Comparison of ENCODE assay signal across 8 mouse cellular contexts in the genomic region with DNA sequence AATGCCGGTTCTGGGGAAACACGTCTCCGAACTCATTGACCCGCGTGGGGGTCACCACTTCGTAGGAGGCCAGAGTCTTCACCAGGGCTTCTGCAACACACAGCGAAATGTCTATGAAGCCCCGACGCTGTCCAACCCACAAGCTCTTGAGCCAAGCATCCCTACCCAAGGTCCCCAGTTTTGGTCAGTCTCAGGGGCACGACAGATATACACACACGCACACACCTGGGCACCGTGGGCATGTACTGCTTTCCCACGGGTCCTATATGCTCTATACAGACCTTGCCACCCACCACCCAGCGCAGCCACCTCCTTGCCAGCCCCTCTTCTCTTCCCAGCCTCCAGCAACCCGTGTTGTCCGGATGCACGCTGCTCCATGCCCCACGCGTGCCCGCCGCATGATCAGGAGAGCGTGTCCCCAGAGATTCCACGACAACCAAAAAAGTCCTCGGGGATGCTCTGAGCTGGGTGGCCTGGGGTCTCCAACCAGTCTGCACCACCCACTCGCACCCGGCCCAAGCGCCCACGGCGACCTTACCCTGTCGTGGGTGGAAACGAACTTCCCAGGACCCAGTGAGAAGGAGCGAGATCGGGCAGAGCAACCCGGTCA.
DNase-seq lines count a peak whose midpoint lies in the region; ATAC-seq and TF ChIP-seq lines count a peak whose summit lies in the region.

No protein-coding gene starts in this region.

- H3K4me3 ChIP-seq in kidney, adult 2 months (ENCODE audit: insufficient read depth, low read depth, low read length) = peak overlapping the region; percentile 39
- H3K4me3 ChIP-seq in G1E (ENCODE audit: low read depth, low read length) = peak overlapping the region; percentile 19; the same call in 1 of the 2 replicates
- peak overlapping the region; percentile 69 for H3K4me3 ChIP-seq in forebrain, embryonic 11.5 days (ENCODE audit: low read depth, low read length)
- peak overlapping the region; percentile 87 for H3K4me3 ChIP-seq in limb, embryonic 10.5 days

- ATAC-seq in G1E (ENCODE audit: extremely low read depth, insufficient number of reproducible peaks, low FRiP score, poor library complexity, severe bottlenecking) = no peak
- ATAC-seq in forebrain, embryonic 11.5 days (replicated peaks; ENCODE audit: low FRiP score) = peak; percentile 58
- 0 out of 2 replicates have a peak, but pooled peaks have one; percentile 6 for ATAC-seq in neutrophil, adult 5-6 weeks (ENCODE audit: extremely low read depth, insufficient number of reproducible peaks, low FRiP score, poor library complexity, severe bottlenecking)

- peak overlapping the region; percentile 80 for H3K9ac ChIP-seq in forebrain, embryonic 11.5 days (ENCODE audit: low read length)

- WGBS in kidney, adult 2 months = 2% methylated on average over 34 of the region's 34 CpGs
- under 1% methylated on average over 33 of the region's 34 CpGs for WGBS in forebrain, embryonic 11.5 days
- 1% methylated on average over 34 of the region's 34 CpGs for WGBS in limb, embryonic 10.5 days

- no peak for TF ChIP-seq CTCF in kidney, adult 2 months (conservative IDR thresholded peaks at IDR 0.05; ENCODE audit: insufficient read depth, insufficient read length, low read depth, low read length)
- no peak for TF ChIP-seq CTCF in G1E (IDR thresholded peaks at IDR 0.05; ENCODE audit: low read depth, low read length)

- H3K27me3 ChIP-seq in kidney, adult 2 months (replicated peaks; ENCODE audit: control insufficient read depth, insufficient read depth, low read length) = peaks cover 1% of the 10 kb centered on the region; the same call in 1 of the 2 replicates
- H3K27me3 ChIP-seq in G1E (ENCODE audit: insufficient read depth, low read length) = no peaks in the 10 kb centered on the region
- peaks cover 2% of the 10 kb centered on the region; the same call in 1 of the 2 replicates for H3K27me3 ChIP-seq in forebrain, embryonic 11.5 days (ENCODE audit: control insufficient read depth, insufficient read depth, low read length)
- peaks cover 35% of the 10 kb centered on the region for H3K27me3 ChIP-seq in limb, embryonic 10.5 days (ENCODE audit: low read depth, poor library complexity, severe bottlenecking)

- DNase-seq in kidney, adult 2 months = no peak
- DNase-seq in kidney, adult 18-20 months = no peak
- no peak for DNase-seq in G1E (ENCODE audit: low spot score)
- DNase-seq in forebrain, embryonic 11.5 days (ENCODE audit: low spot score) = peak; percentile 60
- peak; percentile 51 for DNase-seq in limb, embryonic 10.5 days (ENCODE audit: low spot score)
- DNase-seq in spleen, postnatal 36 days (ENCODE audit: low spot score in 2 of 2) = no peak
- DNase-seq in B cell, adult 2 months = no peak

- TF ChIP-seq POLR2A in kidney, adult 2 months (IDR thresholded peaks at IDR 0.05; ENCODE audit: low read depth, low read length) = no peak

- no peaks in the 10 kb centered on the region for H3K4me1 ChIP-seq in kidney, adult 2 months (ENCODE audit: control insufficient read depth, insufficient read depth, low read length)
- H3K4me1 ChIP-seq in G1E (ENCODE audit: insufficient read depth, low read depth, low read length) = no peaks in the 10 kb centered on the region
- H3K4me1 ChIP-seq in forebrain, embryonic 11.5 days (replicated peaks; ENCODE audit: control insufficient read depth, insufficient read depth, low read length) = peaks cover 9% of the 10 kb centered on the region
- peaks cover 24% of the 10 kb centered on the region for H3K4me1 ChIP-seq in limb, embryonic 10.5 days

- peaks cover 44% of the 10 kb centered on the region for H3K9me3 ChIP-seq in G1E (replicated peaks)
- no peaks in the 10 kb centered on the region for H3K9me3 ChIP-seq in forebrain, embryonic 11.5 days (ENCODE audit: control insufficient read depth, low read length)
- no peaks in the 10 kb centered on the region for H3K9me3 ChIP-seq in limb, embryonic 10.5 days (replicated peaks)

- no peaks in the 10 kb centered on the region for H3K36me3 ChIP-seq in kidney, adult 2 months (ENCODE audit: control insufficient read depth, insufficient read depth, low read length)
- H3K36me3 ChIP-seq in G1E (replicated peaks) = no peaks in the 10 kb centered on the region
- H3K36me3 ChIP-seq in forebrain, embryonic 11.5 days (ENCODE audit: control insufficient read depth, insufficient read depth, low read length) = no peaks in the 10 kb centered on the region
- H3K36me3 ChIP-seq in limb, embryonic 10.5 days = no peaks in the 10 kb centered on the region

- peak overlapping the region; percentile 97 for H3K4me2 ChIP-seq in forebrain, embryonic 11.5 days (ENCODE audit: low read depth, low read length, severe bottlenecking)

- no peak overlapping the region for H3K27ac ChIP-seq in kidney, adult 2 months (ENCODE audit: insufficient read depth, low read depth, low read length)
- 0 out of 2 replicates have a peak overlapping the region, but pooled peaks have one; percentile 41 for H3K27ac ChIP-seq in forebrain, embryonic 11.5 days (ENCODE audit: low read depth, low read length)
- H3K27ac ChIP-seq in limb, embryonic 10.5 days = peak overlapping the region; percentile 88

Comparison
In these comparisons a context has a peak if more than half of its experiments do, and no peak if none do; other contexts are left out.
1. DNase-seq: peak in forebrain, embryonic 11.5 days (single experiment) and limb, embryonic 10.5 days (single experiment); none in kidney, adult 2 months (single experiment), kidney, adult 18-20 months (single experiment), G1E (single experiment), spleen, postnatal 36 days (0 of 2) and B cell, adult 2 months (0 of 2).
2. H3K4me3 ChIP-seq: peak in every context shown above with its lines; median percentile 87 in limb, embryonic 10.5 days; 69 in forebrain, embryonic 11.5 days; 39 in kidney, adult 2 months; 19 in G1E.